8 mouse cellular contexts compared by ENCODE assay signal in the genomic region with DNA sequence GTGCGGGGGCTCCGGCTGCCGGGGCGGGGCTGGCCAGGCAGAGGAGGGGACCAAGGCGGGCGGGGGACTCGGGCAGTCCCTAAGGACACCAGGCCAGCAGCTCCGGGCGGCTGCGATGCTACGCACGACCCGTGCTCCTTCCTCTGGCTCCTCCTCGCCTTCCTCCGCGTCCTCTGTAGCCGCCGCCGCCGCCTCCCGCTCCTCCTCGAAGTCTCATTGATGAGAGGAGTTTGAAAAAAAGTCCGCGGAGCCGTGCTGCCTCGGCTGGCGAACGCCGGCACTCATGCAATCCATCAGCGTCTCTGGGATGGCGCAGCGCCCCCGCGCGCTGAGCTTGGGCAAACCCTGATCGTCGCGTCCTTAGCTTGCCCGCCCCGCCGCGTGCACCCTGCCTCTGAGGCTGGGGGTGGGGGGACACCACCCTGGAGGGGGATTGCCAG. TPM values are rescaled to one million over a fixed set of nuclear protein-coding genes. Genes with fewer than 3 reads are reported as not detected.
DNase-seq lines count a peak whose midpoint lies in the region; ATAC-seq and TF ChIP-seq lines count a peak whose summit lies in the region.

Gli2 (minus strand) TSS at position 218 of the 440 bp plus-strand sequence.

- under 1% methylated on average over 42 of the region's 42 CpGs for WGBS in embryonic facial prominence, embryonic 12.5 days
- WGBS in heart, adult 2 months: under 1% methylated on average over 42 of the region's 42 CpGs
- 1% methylated on average over 42 of the region's 42 CpGs for WGBS in kidney, adult 2 months
- WGBS in limb, embryonic 10.5 days: under 1% methylated on average over 42 of the region's 42 CpGs
- 1% methylated on average over 42 of the region's 42 CpGs for WGBS in midbrain, embryonic 11.5 days

- H3K9me3 ChIP-seq in embryonic facial prominence, embryonic 12.5 days: no peaks in the 10 kb centered on the region
- no peaks in the 10 kb centered on the region for H3K9me3 ChIP-seq in limb, embryonic 10.5 days (replicated peaks)
- H3K9me3 ChIP-seq in midbrain, embryonic 11.5 days (ENCODE audit: control insufficient read depth, low read length): no peaks in the 10 kb centered on the region

- H3K9ac ChIP-seq in embryonic facial prominence, embryonic 12.5 days: peak within 1 kb of the TSS; percentile 79
- peak within 1 kb of the TSS; percentile 63 for H3K9ac ChIP-seq in heart, adult 2 months (ENCODE audit: low read depth, low read length)
- peak within 1 kb of the TSS; percentile 87 for H3K9ac ChIP-seq in midbrain, embryonic 11.5 days (ENCODE audit: low read length)

- TF ChIP-seq EP300 in heart, adult 2 months (IDR thresholded peaks at IDR 0.05; ENCODE audit: insufficient read depth, low read depth, low read length): no peak

- no peaks in the 10 kb centered on the region for H3K79me2 ChIP-seq in heart, adult 2 months (replicated peaks; ENCODE audit: control insufficient read depth, insufficient read depth, low read length)

- H3K4me2 ChIP-seq in embryonic facial prominence, embryonic 12.5 days (replicated peaks): peak within 1 kb of the TSS; percentile 77
- peak within 1 kb of the TSS; percentile 86 for H3K4me2 ChIP-seq in midbrain, embryonic 11.5 days

- peak within 1 kb of the TSS; percentile 99 for H3K27ac ChIP-seq in embryonic facial prominence, embryonic 12.5 days
- peak within 1 kb of the TSS; percentile 53 for H3K27ac ChIP-seq in heart, adult 2 months
- no peak within 1 kb of the TSS for H3K27ac ChIP-seq in kidney, adult 2 months (ENCODE audit: insufficient read depth, low read depth, low read length)
- peak within 1 kb of the TSS; percentile 98 for H3K27ac ChIP-seq in limb, embryonic 10.5 days
- peak within 1 kb of the TSS; percentile 91 for H3K27ac ChIP-seq in midbrain, embryonic 11.5 days (ENCODE audit: low read depth, low read length)

- TF ChIP-seq POLR2A in heart, adult 2 months (IDR thresholded peaks at IDR 0.05; ENCODE audit: insufficient read depth, low read depth, low read length): no peak
- no peak for TF ChIP-seq POLR2A in kidney, adult 2 months (IDR thresholded peaks at IDR 0.05; ENCODE audit: low read depth, low read length)

- H3K4me1 ChIP-seq in embryonic facial prominence, embryonic 12.5 days: peaks cover 44% of the 10 kb centered on the region
- H3K4me1 ChIP-seq in heart, adult 2 months (ENCODE audit: control insufficient read depth, insufficient read depth, low read length): no peaks in the 10 kb centered on the region; the same call in 1 of the 2 replicates
- H3K4me1 ChIP-seq in kidney, adult 2 months (ENCODE audit: control insufficient read depth, insufficient read depth, low read length): no peaks in the 10 kb centered on the region
- H3K4me1 ChIP-seq in limb, embryonic 10.5 days: peaks cover 67% of the 10 kb centered on the region
- H3K4me1 ChIP-seq in midbrain, embryonic 11.5 days (ENCODE audit: control insufficient read depth, insufficient read depth, low read length): peaks cover 41% of the 10 kb centered on the region

- no peaks in the 10 kb centered on the region for H3K27me3 ChIP-seq in embryonic facial prominence, embryonic 12.5 days
- H3K27me3 ChIP-seq in heart, adult 2 months (ENCODE audit: control insufficient read depth, insufficient read depth, low read length): peaks cover 13% of the 10 kb centered on the region
- H3K27me3 ChIP-seq in kidney, adult 2 months (replicated peaks; ENCODE audit: control insufficient read depth, insufficient read depth, low read length): peaks cover 4% of the 10 kb centered on the region; the same call in 1 of the 2 replicates
- H3K27me3 ChIP-seq in limb, embryonic 10.5 days (ENCODE audit: low read depth, poor library complexity, severe bottlenecking): no peaks in the 10 kb centered on the region
- H3K27me3 ChIP-seq in midbrain, embryonic 11.5 days (ENCODE audit: control insufficient read depth, insufficient read depth, low read length): peaks cover 11% of the 10 kb centered on the region

- peak within 1 kb of the TSS; percentile 69 for H3K4me3 ChIP-seq in embryonic facial prominence, embryonic 12.5 days
- peak within 1 kb of the TSS; percentile 51 for H3K4me3 ChIP-seq in heart, adult 2 months
- peak within 1 kb of the TSS; percentile 45 for H3K4me3 ChIP-seq in kidney, adult 2 months (ENCODE audit: insufficient read depth, low read depth, low read length)
- peak within 1 kb of the TSS; percentile 73 for H3K4me3 ChIP-seq in limb, embryonic 10.5 days
- peak within 1 kb of the TSS; percentile 64 for H3K4me3 ChIP-seq in midbrain, embryonic 11.5 days (ENCODE audit: low read depth, low read length)

- TF ChIP-seq CTCF in heart, adult 2 months (IDR thresholded peaks at IDR 0.05): peak; percentile 75
- TF ChIP-seq CTCF in kidney, adult 2 months (conservative IDR thresholded peaks at IDR 0.05; ENCODE audit: insufficient read depth, insufficient read length, low read depth, low read length): peak; percentile 64

- intact Hi-C loops in heart, adult 2 months (cut with DNase I): loop anchor here (1.0 to 5.0 kb wide), 2 partner anchors 71 to 284 kb away; no protein-coding TSS in a partner anchor

- peak; percentile 89 for ATAC-seq in embryonic facial prominence, embryonic 12.5 days (ENCODE audit: insufficient number of reproducible peaks, insufficient read depth, low FRiP score, low TSS enrichment)
- ATAC-seq in midbrain, embryonic 11.5 days (ENCODE audit: low FRiP score): peak; percentile 87
- no peak for ATAC-seq in activated CD4-positive, CD25-positive, alpha-beta regulatory T cell, adult 4 months

- DNase-seq in adrenal gland, postnatal 4 days (ENCODE audit: low spot score in 2 of 2): peak; percentile 49 to 62
- peak; percentile 82 to 87 for DNase-seq in heart, adult 2 months
- peak; percentile 81 for DNase-seq in kidney, adult 2 months
- peak; percentile 91 for DNase-seq in limb, embryonic 10.5 days (ENCODE audit: low spot score)
- DNase-seq in midbrain, embryonic 11.5 days (ENCODE audit: low spot score, missing footprints): peak; percentile 98
- DNase-seq in spleen, postnatal 4 days (ENCODE audit: low spot score in 2 of 2): peak; percentile 35 to 70

- H3K36me3 ChIP-seq in embryonic facial prominence, embryonic 12.5 days: no peaks in the 10 kb centered on the region
- no peaks in the 10 kb centered on the region for H3K36me3 ChIP-seq in heart, adult 2 months (ENCODE audit: control insufficient read depth, insufficient read depth, low read length)
- no peaks in the 10 kb centered on the region for H3K36me3 ChIP-seq in kidney, adult 2 months (ENCODE audit: control insufficient read depth, insufficient read depth, low read length)
- H3K36me3 ChIP-seq in limb, embryonic 10.5 days: no peaks in the 10 kb centered on the region
- no peaks in the 10 kb centered on the region for H3K36me3 ChIP-seq in midbrain, embryonic 11.5 days (ENCODE audit: control insufficient read depth, insufficient read depth, low read length)

RNA-seq across cellular contexts. Expression of gene Gli2, which starts in this region (rescaled TPM):
- 1 to 10 TPM; 3.9 to 4.3 TPM for total RNA-seq in adrenal gland, postnatal 4 days (2021)
- polyA plus RNA-seq in embryonic facial prominence, embryonic 12.5 days (2016; fragmentation: Nextera tagmentation; extraction: Ambion mirVana): 14.8 and 15.4 TPM in 2 replicates
- 1 to 10 TPM; 1.0 to 1.2 TPM for total RNA-seq in heart, adult 2 months (2021)
- polyA plus RNA-seq in heart, adult 2 months (2012; rRNA removed): 2.1 and 2.6 TPM in 2 replicates
- 0.44 and 0.52 TPM in 2 replicates for polyA plus RNA-seq in kidney, adult 2 months (2012; rRNA removed)
- polyA plus RNA-seq in limb, embryonic 10.5 days (2016; fragmentation: Nextera tagmentation; extraction: Ambion mirVana): 16.6 and 17.5 TPM in 2 replicates
- polyA plus RNA-seq in midbrain, embryonic 11.5 days (2014; fragmentation: Nextera tagmentation; extraction: Ambion mirVana): 8.2 and 9.0 TPM in 2 replicates
- polyA plus RNA-seq in activated CD4-positive, CD25-positive, alpha-beta regulatory T cell, adult 4 months (2017; shearing (Covaris generic)): not detected

Comparison
In these comparisons a context has a peak if more than half of its experiments do, and no peak if none do; other contexts are left out.
1. Peak in DNase-seq and H3K4me3 ChIP-seq in kidney, adult 2 months; RNA of the gene not detected or under 1 TPM.